Mouse (Mus musculus) heart, embryonic 15.5 days (tissue): Measurements from ENCODE around the gene Dock1. TPM values are rescaled to one million over a fixed set of nuclear protein-coding genes. Genes with fewer than 3 reads are reported as not detected.

Experiments used
- ATAC-seq: fragments of 200-750 bp; cut with Nextera tagmentation; replicated peaks from 2 replicates; pipeline ENCODE4 v1.8.0; 2017; ENCODE audit warnings: low read depth, moderate TSS enrichment; ENCODE audit not compliant: insufficient number of reproducible peaks, insufficient read depth, low FRiP score
- H3K27ac ChIP-seq: fragments of 300-500 bp; sonication (generic); 2 replicates; pipeline ENCODE4 v1.5.1; 2015; ENCODE audit warnings: mild to moderate bottlenecking, inconsistent platforms
- H3K27me3 ChIP-seq: fragments of 300-500 bp; sonication (generic); 2 replicates; pipeline ENCODE4 v1.6.1; 2015; ENCODE audit warnings: inconsistent platforms
- H3K36me3 ChIP-seq: fragments of 300-500 bp; sonication (generic); 2 replicates; pipeline ENCODE4 v1.6.1; 2015; ENCODE audit warnings: mild to moderate bottlenecking, inconsistent platforms
- H3K4me1 ChIP-seq: fragments of 300-500 bp; sonication (generic); replicated peaks from 2 replicates; pipeline ENCODE4 v1.6.1; 2015; ENCODE audit warnings: inconsistent platforms
- H3K4me2 ChIP-seq: fragments of 300-500 bp; sonication (generic); 2 replicates; pipeline ENCODE4 v1.6.1; 2015; ENCODE audit warnings: inconsistent platforms, mild to moderate bottlenecking, moderate library complexity
- H3K4me3 ChIP-seq: fragments of 300-500 bp; sonication (generic); 2 replicates; pipeline ENCODE4 v1.5.1; 2015; ENCODE audit warnings: mild to moderate bottlenecking, inconsistent platforms
- H3K9ac ChIP-seq: fragments of 300-500 bp; sonication (generic); 2 replicates; pipeline ENCODE4 v1.6.1; 2015; ENCODE audit warnings: mild to moderate bottlenecking, inconsistent platforms
- H3K9me3 ChIP-seq: fragments of 300-500 bp; sonication (generic); replicated peaks from 2 replicates; pipeline ENCODE4 v1.6.1; 2016; ENCODE audit warnings: inconsistent platforms
- WGBS: fragments of 180-500 bp; shearing (Covaris S2); methylation state at CpG from one replicate; pipeline ENCODE4 v1.1.7; 2015; ENCODE audit warnings: mixed read lengths; 5-methylcytosine and 5-hydroxymethylcytosine counted together
- polyA plus RNA-seq: library from polyadenylated mRNA; unstranded; fragments of >200 nt; fragmentation: Nextera tagmentation; extraction: Ambion mirVana; gene quantifications from 2 replicates; pipeline ENCODE4 v1.2.1, GENCODE M21; 2015

Gene Dock1
- polyA plus RNA-seq, 1 experiment from 2014 or later, result 18.3 TPM

DNA sequence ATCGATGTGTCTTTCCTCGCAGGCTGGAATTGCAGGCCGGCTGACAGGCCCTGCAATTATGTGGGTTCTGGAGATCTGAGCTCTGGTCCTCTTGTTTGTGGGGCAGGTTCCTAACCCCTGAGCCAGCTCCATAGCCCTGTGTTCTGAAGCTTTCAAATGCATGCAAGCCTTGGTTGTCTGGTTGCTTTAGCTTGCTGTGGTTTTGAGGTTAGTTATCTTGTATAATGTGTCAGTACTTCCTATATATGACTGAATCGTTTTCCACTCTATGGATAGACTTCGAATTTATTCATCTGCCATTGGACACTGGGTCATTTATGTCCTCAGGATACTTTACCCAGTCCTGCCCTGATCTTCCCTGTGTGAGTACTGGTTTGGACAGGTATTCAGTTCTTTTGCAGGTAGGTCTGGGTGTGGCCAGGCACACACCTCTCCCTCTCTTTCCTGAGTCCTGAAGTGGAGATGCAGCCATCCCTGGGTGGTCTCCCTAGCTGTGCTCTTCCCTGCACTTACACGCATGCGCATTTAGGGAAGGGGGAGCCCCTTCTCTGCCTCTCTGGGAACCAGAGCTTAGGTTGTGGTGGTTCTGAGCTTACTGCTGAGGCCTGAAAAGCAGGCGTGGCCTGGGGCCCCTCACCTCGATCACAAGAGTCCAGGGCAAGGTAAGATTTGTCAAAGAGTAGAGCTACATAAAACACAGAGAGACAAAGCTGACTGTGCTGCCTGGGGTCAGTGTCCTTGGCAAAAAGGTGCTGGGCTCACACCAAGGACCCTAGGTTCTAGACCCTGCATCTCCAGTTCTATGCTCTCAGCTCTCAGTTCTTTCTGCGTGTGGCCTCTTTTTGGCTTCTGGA, 25.9 kb downstream of the Dock1 start:
- Histone ChIP-seq H3K9me3 (no peaks in the 10 kb centered on the region), H3K27ac (no peak overlapping the region), H3K9ac (no peak overlapping the region), H3K4me2 (no peak overlapping the region), H3K4me1 (peaks cover 28% of the 10 kb centered on the region), H3K36me3 (no peaks in the 10 kb centered on the region), H3K27me3 (no peaks in the 10 kb centered on the region), H3K4me3 (no peak overlapping the region)
- no peak for ATAC-seq
- 70% methylated on average over 10 of the region's 10 CpGs for WGBS

DNA sequence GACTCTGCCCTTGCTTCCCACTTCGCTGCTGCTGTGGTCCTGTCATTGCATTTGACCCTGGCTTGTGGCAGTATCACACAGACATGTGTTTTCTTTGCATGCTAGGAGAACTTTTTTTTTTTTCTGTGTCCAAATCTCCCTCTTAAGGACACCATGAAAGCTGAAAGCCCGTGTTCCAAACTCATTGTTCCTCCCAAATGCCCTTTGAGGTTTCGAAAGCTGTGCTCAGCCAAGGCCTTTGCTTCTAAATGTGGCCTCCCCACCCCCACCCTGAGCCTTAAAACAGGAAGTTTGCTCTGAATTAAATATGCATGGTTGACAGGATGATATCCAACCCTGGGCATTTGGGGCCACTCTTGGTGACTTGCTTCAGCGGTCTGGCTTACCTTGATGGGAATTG, 27.0 kb downstream of the Dock1 start:
- 56% methylated on average over 4 of the region's 4 CpGs for WGBS
- Histone ChIP-seq H3K27me3 (no peaks in the 10 kb centered on the region), H3K4me2 (no peak overlapping the region), H3K9ac (no peak overlapping the region), H3K4me3 (no peak overlapping the region), H3K36me3 (no peaks in the 10 kb centered on the region), H3K9me3 (no peaks in the 10 kb centered on the region), H3K27ac (no peak overlapping the region), H3K4me1 (peaks cover 34% of the 10 kb centered on the region)
- ATAC-seq, result no peak

DNA sequence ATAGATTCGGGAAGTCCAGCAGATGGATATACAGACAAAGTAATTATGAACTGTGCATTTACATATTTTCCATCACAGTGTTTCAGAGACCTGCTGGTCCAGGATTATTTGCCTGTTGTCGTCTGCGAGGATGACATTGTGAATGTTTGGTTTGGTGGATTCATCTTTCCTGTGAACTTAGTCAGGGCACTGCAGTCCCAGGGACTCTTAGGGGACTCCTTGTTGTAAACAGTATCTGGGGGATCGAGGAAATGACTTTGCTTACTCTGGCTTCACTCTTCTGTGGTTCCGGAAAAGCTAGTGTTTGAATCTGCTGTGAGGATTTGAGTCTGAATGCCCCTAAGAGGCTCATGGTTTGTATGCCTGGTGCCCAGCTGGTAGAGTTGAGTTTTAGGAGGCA, 27.8 kb downstream of the Dock1 start:
- H3K4me2 ChIP-seq, result no peak overlapping the region
- ATAC-seq, result no peak
- no peak overlapping the region for H3K4me3 ChIP-seq
- no peak overlapping the region for H3K9ac ChIP-seq
- WGBS, result 76% methylated on average over 5 of the region's 5 CpGs
- H3K36me3 ChIP-seq, result no peaks in the 10 kb centered on the region
- no peak overlapping the region for H3K27ac ChIP-seq
- H3K9me3 ChIP-seq, result no peaks in the 10 kb centered on the region
- H3K27me3 ChIP-seq, result no peaks in the 10 kb centered on the region
- peaks cover 34% of the 10 kb centered on the region for H3K4me1 ChIP-seq

DNA sequence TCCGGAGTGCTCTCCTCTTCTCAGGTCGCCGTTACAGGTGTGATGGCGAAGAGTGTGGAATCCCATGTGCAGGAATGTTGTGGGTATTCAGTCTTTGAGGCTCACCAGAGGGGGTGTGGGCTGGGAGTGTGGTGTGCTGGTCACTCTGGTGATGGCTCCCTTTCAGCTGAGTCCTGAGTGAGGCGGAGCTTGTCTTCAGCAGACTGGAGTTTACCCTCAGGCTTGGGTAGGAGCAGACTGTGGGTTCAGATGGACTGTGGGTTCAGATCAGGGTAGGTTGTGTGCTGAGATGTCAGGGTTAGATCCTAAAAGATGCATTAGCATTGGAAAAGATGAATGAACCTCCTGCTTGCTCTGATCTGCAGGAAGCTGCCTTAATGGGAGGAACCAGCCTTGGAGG, 29.5 kb downstream of the Dock1 start:
- no peak overlapping the region for H3K9ac ChIP-seq
- ATAC-seq, result no peak
- no peak overlapping the region for H3K4me3 ChIP-seq
- no peaks in the 10 kb centered on the region for H3K9me3 ChIP-seq
- 75% methylated on average over 5 of the region's 5 CpGs for WGBS
- no peaks in the 10 kb centered on the region for H3K27me3 ChIP-seq
- no peak overlapping the region for H3K27ac ChIP-seq
- no peak overlapping the region for H3K4me2 ChIP-seq
- H3K36me3 ChIP-seq, result no peaks in the 10 kb centered on the region
- peaks cover 40% of the 10 kb centered on the region for H3K4me1 ChIP-seq

DNA sequence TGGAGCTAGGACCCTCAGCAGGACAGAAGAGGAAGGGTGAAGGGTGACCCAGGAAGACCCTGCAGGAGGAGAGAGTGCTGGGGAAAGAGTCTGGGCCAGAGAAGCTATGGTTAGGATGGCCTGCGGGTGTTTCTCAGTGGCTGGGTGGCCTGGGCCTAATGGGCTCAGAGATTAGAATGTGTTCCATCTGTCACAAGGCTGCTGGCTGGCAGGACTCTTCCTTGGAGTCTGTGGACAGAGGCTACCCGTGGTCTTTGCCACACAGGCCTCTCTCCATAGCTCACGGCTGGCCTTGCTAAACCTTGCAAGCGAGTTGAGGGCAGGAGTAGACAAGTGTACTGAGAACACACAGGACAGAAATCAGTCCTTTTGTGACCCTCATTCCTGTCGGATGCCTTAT, 32.0 kb downstream of the Dock1 start:
- no peak overlapping the region for H3K4me2 ChIP-seq
- no peaks in the 10 kb centered on the region for H3K27me3 ChIP-seq
- H3K4me3 ChIP-seq, result no peak overlapping the region
- H3K9me3 ChIP-seq, result no peaks in the 10 kb centered on the region
- ATAC-seq, result no peak
- H3K36me3 ChIP-seq, result no peaks in the 10 kb centered on the region
- no peak overlapping the region for H3K27ac ChIP-seq
- 64% methylated on average over 5 of the region's 5 CpGs for WGBS
- H3K9ac ChIP-seq, result no peak overlapping the region
- H3K4me1 ChIP-seq, result peaks cover 34% of the 10 kb centered on the region

DNA sequence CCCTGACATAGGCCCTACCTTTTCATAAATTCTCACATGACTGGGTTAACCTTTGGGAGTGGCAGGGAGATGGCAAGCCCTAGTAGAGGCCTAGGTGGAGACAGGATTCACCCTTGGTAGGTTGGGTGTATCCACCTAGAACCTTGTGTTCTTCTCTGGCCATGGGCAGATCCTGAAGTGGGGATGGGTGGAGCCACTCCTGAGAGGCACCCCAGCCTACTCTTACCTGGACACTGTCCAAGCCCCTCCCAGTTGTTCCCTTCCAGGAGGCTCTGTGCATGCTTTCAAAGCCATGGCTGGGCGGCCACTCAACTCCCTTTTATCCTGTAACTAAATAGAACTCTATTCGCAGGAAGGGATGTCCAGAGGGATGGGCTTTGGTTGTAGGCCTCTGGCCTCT, 33.2 kb downstream of the Dock1 start:
- Histone ChIP-seq H3K4me1 (peaks cover 22% of the 10 kb centered on the region), H3K9me3 (no peaks in the 10 kb centered on the region), H3K36me3 (no peaks in the 10 kb centered on the region), H3K4me2 (no peak overlapping the region), H3K4me3 (no peak overlapping the region), H3K27me3 (no peaks in the 10 kb centered on the region), H3K9ac (no peak overlapping the region), H3K27ac (no peak overlapping the region)
- WGBS, result 51% methylated on average over 2 of the region's 2 CpGs
- ATAC-seq, result 0 out of 2 replicates have a peak, but pooled peaks have one; percentile 54

DNA sequence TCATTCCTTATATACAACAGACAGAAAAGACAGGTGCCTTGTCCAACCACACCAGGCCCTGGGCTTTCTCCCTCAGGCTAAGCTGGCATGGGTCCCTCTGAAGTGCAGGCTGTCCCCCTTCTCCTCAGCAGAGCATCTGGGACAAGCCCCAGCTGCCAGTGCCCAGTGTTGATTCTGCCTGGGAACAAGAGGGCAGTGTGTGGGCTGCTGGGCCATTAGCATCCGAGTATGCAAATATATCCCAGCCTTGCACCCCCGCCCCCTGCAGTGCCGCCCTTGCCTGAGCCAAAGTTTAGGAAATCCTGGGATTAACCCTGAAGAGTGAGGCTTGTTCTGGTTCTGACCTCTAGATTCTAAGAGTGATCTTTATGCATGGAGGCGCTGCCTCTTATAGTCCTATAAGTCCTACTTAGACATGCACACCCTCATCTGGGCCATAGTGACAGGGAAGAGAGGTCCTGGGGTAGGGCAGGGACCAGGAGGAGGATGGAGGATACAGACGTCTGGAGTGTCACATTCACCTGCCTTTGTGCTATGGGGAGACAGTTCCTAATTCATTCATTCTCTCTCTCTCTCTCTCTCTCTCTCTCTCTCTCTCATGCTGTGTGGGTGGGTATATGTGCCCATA, 38.9 kb downstream of the Dock1 start:
- Histone ChIP-seq H3K9ac (no peak overlapping the region), H3K4me2 (no peak overlapping the region), H3K4me1 (peaks cover 12% of the 10 kb centered on the region), H3K9me3 (no peaks in the 10 kb centered on the region), H3K27me3 (no peaks in the 10 kb centered on the region), H3K27ac (no peak overlapping the region), H3K4me3 (no peak overlapping the region), H3K36me3 (no peaks in the 10 kb centered on the region)
- ATAC-seq, result no peak
- 52% methylated on average over 5 of the region's 5 CpGs for WGBS

DNA sequence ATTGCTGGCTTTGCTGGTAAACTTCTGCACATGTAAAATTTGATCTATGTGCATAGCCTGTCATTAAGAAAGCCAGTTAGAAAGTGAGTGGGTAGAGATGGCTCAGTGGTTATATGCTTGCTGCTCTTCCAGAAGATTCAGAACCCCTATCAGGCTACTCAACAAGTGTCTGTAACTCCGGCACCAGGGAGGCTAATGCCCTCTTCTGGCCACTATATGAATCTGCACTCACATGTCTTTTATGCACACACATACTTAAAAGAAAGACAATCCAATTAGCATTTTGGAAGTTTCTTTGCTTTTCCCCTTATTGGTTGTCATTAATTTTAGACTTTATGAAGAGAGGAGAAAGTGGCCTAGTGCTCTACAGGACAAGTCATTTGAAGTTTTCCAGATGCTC, 41.1 kb downstream of the Dock1 start:
- Histone ChIP-seq H3K4me1 (0 out of 2 replicates have a peak, but pooled peaks cover 4% of the 10 kb centered on the region), H3K4me3 (no peak overlapping the region), H3K9ac (no peak overlapping the region), H3K9me3 (no peaks in the 10 kb centered on the region), H3K36me3 (no peaks in the 10 kb centered on the region), H3K27ac (no peak overlapping the region), H3K27me3 (no peaks in the 10 kb centered on the region), H3K4me2 (no peak overlapping the region)
- 82% methylated on average over 1 of the region's 1 CpGs for WGBS
- no peak for ATAC-seq

DNA sequence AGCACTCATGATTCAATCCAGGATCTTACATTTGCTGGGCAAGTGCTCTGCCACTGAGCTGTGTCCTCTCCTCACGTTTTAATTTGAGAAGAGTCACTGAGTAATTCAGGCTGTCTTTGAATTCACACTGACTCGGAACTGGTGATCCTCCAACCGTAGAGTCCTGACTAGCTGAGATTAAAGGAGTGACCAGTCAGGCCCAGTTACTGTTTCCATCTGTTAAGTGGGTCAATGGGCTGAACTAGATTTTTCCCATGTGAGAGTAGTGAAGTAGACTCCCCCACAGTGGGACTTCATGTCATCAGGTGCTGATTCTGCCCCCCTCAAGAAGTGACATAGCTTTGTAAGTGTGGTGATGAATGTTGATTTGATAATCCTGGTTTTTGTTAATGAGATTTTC, 49.0 kb downstream of the Dock1 start:
- H3K27me3 ChIP-seq, result no peaks in the 10 kb centered on the region

DNA sequence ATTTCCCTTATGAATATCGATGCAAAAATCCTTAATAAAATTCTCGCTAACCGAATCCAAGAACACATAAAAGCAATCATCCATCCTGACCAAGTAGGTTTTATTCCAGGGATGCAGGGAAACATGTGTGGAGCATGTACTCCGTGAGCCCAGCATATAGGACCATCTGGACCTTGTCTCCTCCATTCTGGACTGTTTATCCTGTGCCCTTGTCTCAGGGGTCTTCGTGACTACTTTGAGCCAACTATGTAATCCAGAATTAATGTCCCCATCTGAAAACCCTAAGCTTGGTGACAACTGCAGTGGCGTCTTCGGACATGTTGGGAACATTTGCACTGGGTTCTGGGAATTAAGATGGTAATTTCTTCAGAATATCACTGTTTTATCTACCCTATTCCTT, 51.9 kb downstream of the Dock1 start:
- H3K4me1 ChIP-seq, result peaks cover 35% of the 10 kb centered on the region
- no peaks in the 10 kb centered on the region for H3K36me3 ChIP-seq
- no peak overlapping the region for H3K9ac ChIP-seq
- no peak overlapping the region for H3K27ac ChIP-seq
- no peak overlapping the region for H3K4me3 ChIP-seq
- WGBS, result 94% methylated on average over 7 of the region's 7 CpGs
- no peaks in the 10 kb centered on the region for H3K9me3 ChIP-seq
- no peak overlapping the region for H3K4me2 ChIP-seq
- no peak for ATAC-seq
- no peaks in the 10 kb centered on the region for H3K27me3 ChIP-seq

More for the DNA sequence above, 49.0 kb downstream of the Dock1 start:
- no peak overlapping the region for H3K4me3 ChIP-seq
- H3K27ac ChIP-seq, result no peak overlapping the region
- H3K9me3 ChIP-seq, result no peaks in the 10 kb centered on the region
- no peaks in the 10 kb centered on the region for H3K36me3 ChIP-seq
- WGBS, result 80% methylated on average over 3 of the region's 3 CpGs
- peaks cover 13% of the 10 kb centered on the region for H3K4me1 ChIP-seq
- H3K9ac ChIP-seq, result no peak overlapping the region
- no peak for ATAC-seq
- no peak overlapping the region for H3K4me2 ChIP-seq

DNA sequence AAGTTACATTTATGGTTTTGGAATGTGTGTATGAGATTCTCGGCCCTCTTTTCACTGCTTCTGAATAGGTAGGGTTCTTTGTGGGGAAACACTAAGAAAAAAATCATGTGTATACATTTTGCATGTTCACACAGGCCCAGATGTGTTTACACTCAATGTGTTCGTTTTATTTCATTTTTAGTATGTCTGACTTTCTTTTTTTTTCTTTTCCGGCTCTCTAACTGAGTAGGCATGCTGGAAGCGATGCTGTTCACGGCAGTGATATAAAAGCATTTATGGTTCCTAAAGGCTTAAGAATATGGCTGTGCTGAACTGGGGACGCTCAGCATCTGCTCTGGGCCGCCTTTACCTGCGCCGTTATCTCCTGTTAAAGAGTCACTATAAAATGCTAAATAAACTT, 52.5 kb downstream of the Dock1 start:
- no peak for ATAC-seq
- Histone ChIP-seq H3K9ac (no peak overlapping the region), H3K27ac (no peak overlapping the region), H3K36me3 (no peaks in the 10 kb centered on the region), H3K4me2 (no peak overlapping the region), H3K27me3 (no peaks in the 10 kb centered on the region), H3K4me1 (peaks cover 35% of the 10 kb centered on the region), H3K4me3 (no peak overlapping the region), H3K9me3 (no peaks in the 10 kb centered on the region)
- 82% methylated on average over 9 of the region's 9 CpGs for WGBS

DNA sequence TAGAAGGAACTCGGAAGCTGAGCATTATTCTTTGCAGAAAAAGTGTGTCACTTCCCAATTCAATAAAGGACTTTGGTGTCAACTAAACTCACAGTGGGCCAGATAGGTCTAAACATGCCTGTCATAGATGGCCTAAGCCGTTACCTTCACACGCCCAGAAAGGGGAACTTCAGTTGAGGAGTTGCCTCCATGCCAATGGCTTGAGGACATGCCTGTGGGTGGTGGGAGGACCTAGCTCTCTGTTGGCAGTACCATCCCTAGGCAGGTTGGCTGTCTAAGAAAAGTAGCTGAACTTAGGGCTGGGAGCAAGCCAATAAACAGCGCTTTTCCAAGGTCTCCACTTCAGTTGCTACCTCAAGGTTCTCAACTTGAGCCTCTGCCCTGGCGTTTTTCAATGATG, 53.1 kb downstream of the Dock1 start:
- Histone ChIP-seq H3K27me3 (no peaks in the 10 kb centered on the region), H3K27ac (no peak overlapping the region), H3K4me2 (no peak overlapping the region), H3K9me3 (no peaks in the 10 kb centered on the region), H3K9ac (no peak overlapping the region), H3K36me3 (no peaks in the 10 kb centered on the region), H3K4me3 (no peak overlapping the region), H3K4me1 (peaks cover 35% of the 10 kb centered on the region)
- WGBS, result 86% methylated on average over 5 of the region's 5 CpGs
- ATAC-seq, result no peak
